Mouse (Mus musculus): ENCODE data around the gene Ap2a1. TPM values are rescaled to one million over a fixed set of nuclear protein-coding genes. Genes with fewer than 3 reads are reported as not detected.

Gene Ap2a1
- polyA plus RNA-seq (2021; fragmentation: Nextera tagmentation): 27.8 and 116 TPM in 2 replicates
- long read RNA-seq, experiment 1, transcript Ap2a1-202 (23 exons, 3,301 nt): minor isoform, 96 of 541 reads
- long read RNA-seq, experiment 1, transcript Ap2a1-203 (24 exons, 3,449 nt): major isoform, 312 of 541 reads
- long read RNA-seq, experiment 1, partial matches to known transcripts: 61 of 541 reads
- long read RNA-seq, experiment 1, other reads (novel, unspliced or antisense): 68 of 541 reads
- long read RNA-seq, experiment 2, transcript Ap2a1-211 (3 exons, 693 nt): major isoform, 12 of 53 reads
- long read RNA-seq, experiment 2, partial matches to known transcripts: 31 of 53 reads
- long read RNA-seq, experiment 2, other reads (novel, unspliced or antisense): 4 of 53 reads

GRCm38 (mm10) chr7:44929204-44930151 lies at the start of gene Ap2a1:
Gene Ap2a1 (minus strand): TSS chr7:44929496.

GRCm38 (mm10) chr7:44974383-44975116 lies 45.3 kb upstream of the Ap2a1 start, which contains the start of gene Cpt1c:
Gene Cpt1c (minus strand): TSS chr7:44974851.

GRCm38 (mm10) chr7:44942904-44943303 lies 13.6 kb upstream of the Ap2a1 start, which contains the start of gene Tsks:
Gene Tsks (plus strand): TSS chr7:44943204.

GRCm38 (mm10) chr7:44895593-44896434 lies 33.5 kb downstream of the Ap2a1 start, which contains the start of gene Fuz:
Gene Fuz (plus strand): TSS chr7:44896079.

GRCm38 (mm10) chr7:44892276-44892921 lies 36.9 kb downstream of the Ap2a1 start, which contains the start of gene Med25:
Gene Med25 (minus strand): TSS chr7:44892712.

GRCm38 (mm10) chr7:44869697-44870528 lies 59.4 kb downstream of the Ap2a1 start, which contains the start of gene Ptov1:
Gene Ptov1 (minus strand): TSS chr7:44869788.

GRCm38 (mm10) chr7:44857042-44857552 lies 72.2 kb downstream of the Ap2a1 start, which contains the start of gene Pnkp:
Gene Pnkp (plus strand): TSS chr7:44857139.

Other genes starting within 250 kb of the Ap2a1 start
- not detected in 2 replicates for gene Izumo2, start 220.8 kb downstream of the Ap2a1 start, polyA plus RNA-seq (2021; fragmentation: Nextera tagmentation)
- 29.4 and 33.2 TPM in 2 replicates for gene Vrk3, start 181.1 kb downstream of the Ap2a1 start, polyA plus RNA-seq (2021; fragmentation: Nextera tagmentation)
- gene Zfp473, start 178.4 kb downstream of the Ap2a1 start, polyA plus RNA-seq (2021; fragmentation: Nextera tagmentation): 0.18 and 0.42 TPM in 2 replicates
- 9.7 and 11.8 TPM in 2 replicates for gene Nup62, start 113.4 kb downstream of the Ap2a1 start, polyA plus RNA-seq (2021; fragmentation: Nextera tagmentation)
- 0.51 and 1.0 TPM in 2 replicates for gene Il4i1, start 113.1 kb downstream of the Ap2a1 start, polyA plus RNA-seq (2021; fragmentation: Nextera tagmentation)
- 0.93 and 2.1 TPM in 2 replicates for gene Atf5, start 112.8 kb downstream of the Ap2a1 start, polyA plus RNA-seq (2021; fragmentation: Nextera tagmentation)
- gene Akt1s1, start 80.5 kb downstream of the Ap2a1 start, polyA plus RNA-seq (2021; fragmentation: Nextera tagmentation): 31.0 and 50.0 TPM in 2 replicates
- 48.7 and 69.5 TPM in 2 replicates for gene Tbc1d17, start 80.4 kb downstream of the Ap2a1 start, polyA plus RNA-seq (2021; fragmentation: Nextera tagmentation)
- 25.1 and 38.7 TPM in 2 replicates for gene Pnkp, start 72.4 kb downstream of the Ap2a1 start, polyA plus RNA-seq (2021; fragmentation: Nextera tagmentation)
- 120 and 523 TPM in 2 replicates for gene Ptov1, start 59.7 kb downstream of the Ap2a1 start, polyA plus RNA-seq (2021; fragmentation: Nextera tagmentation)
- 114 and 117 TPM in 2 replicates for gene Med25, start 36.8 kb downstream of the Ap2a1 start, polyA plus RNA-seq (2021; fragmentation: Nextera tagmentation)
- 11.3 and 12.2 TPM in 2 replicates for gene Fuz, start 33.4 kb downstream of the Ap2a1 start, polyA plus RNA-seq (2021; fragmentation: Nextera tagmentation)
- gene Tsks, start 13.7 kb upstream of the Ap2a1 start, polyA plus RNA-seq (2021; fragmentation: Nextera tagmentation): 0.91 and 0.97 TPM in 2 replicates
- 48.7 and 54.3 TPM in 2 replicates for gene Cpt1c, start 45.4 kb upstream of the Ap2a1 start, polyA plus RNA-seq (2021; fragmentation: Nextera tagmentation)
- gene Prmt1, start 57.1 kb upstream of the Ap2a1 start, polyA plus RNA-seq (2021; fragmentation: Nextera tagmentation): 9.6 and 17.5 TPM in 2 replicates
- 11.6 and 14.6 TPM in 2 replicates for gene Irf3, start 68.2 kb upstream of the Ap2a1 start, polyA plus RNA-seq (2021; fragmentation: Nextera tagmentation)
- gene Bcl2l12, start 69.2 kb upstream of the Ap2a1 start, polyA plus RNA-seq (2021; fragmentation: Nextera tagmentation): 2.0 and 2.6 TPM in 2 replicates
- gene Scaf1, start 86.9 kb upstream of the Ap2a1 start, polyA plus RNA-seq (2021; fragmentation: Nextera tagmentation): 61.4 and 61.9 TPM in 2 replicates
- 5.0 and 5.8 TPM in 2 replicates for gene Rras, start 88.5 kb upstream of the Ap2a1 start, polyA plus RNA-seq (2021; fragmentation: Nextera tagmentation)
- gene Prr12, start 123.4 kb upstream of the Ap2a1 start, polyA plus RNA-seq (2021; fragmentation: Nextera tagmentation): 3.6 and 6.1 TPM in 2 replicates
- gene Nosip, start 132.9 kb upstream of the Ap2a1 start, polyA plus RNA-seq (2021; fragmentation: Nextera tagmentation): 36.5 and 47.8 TPM in 2 replicates
- gene Prrg2, start 133.2 kb upstream of the Ap2a1 start, polyA plus RNA-seq (2021; fragmentation: Nextera tagmentation): 11.7 and 12.1 TPM in 2 replicates
- 9.5 and 14.4 TPM in 2 replicates for gene Rcn3, start 162.7 kb upstream of the Ap2a1 start, polyA plus RNA-seq (2021; fragmentation: Nextera tagmentation)
- gene Fcgrt, start 174.4 kb upstream of the Ap2a1 start, polyA plus RNA-seq (2021; fragmentation: Nextera tagmentation): 26.0 and 28.5 TPM in 2 replicates
- gene Rps11, start 194.9 kb upstream of the Ap2a1 start, polyA plus RNA-seq (2021; fragmentation: Nextera tagmentation): 1,227 and 1,374 TPM in 2 replicates
- 2,046 and 2,172 TPM in 2 replicates for gene Rpl13a, start 199.3 kb upstream of the Ap2a1 start, polyA plus RNA-seq (2021; fragmentation: Nextera tagmentation)
- 0.14 TPM in 1 of 2 replicates, not detected in the other for gene Gm45713, start 206.7 kb upstream of the Ap2a1 start, polyA plus RNA-seq (2021; fragmentation: Nextera tagmentation)
- 0.70 and 0.99 TPM in 2 replicates for gene Flt3l, start 206.9 kb upstream of the Ap2a1 start, polyA plus RNA-seq (2021; fragmentation: Nextera tagmentation)
- gene Pih1d1, start 224.8 kb upstream of the Ap2a1 start, polyA plus RNA-seq (2021; fragmentation: Nextera tagmentation): 37.8 and 48.3 TPM in 2 replicates
- 4.8 TPM in 2 replicates for gene Aldh16a1, start 225.1 kb upstream of the Ap2a1 start, polyA plus RNA-seq (2021; fragmentation: Nextera tagmentation)
- 45.6 and 104 TPM in 2 replicates for gene Slc17a7, start 234.5 kb upstream of the Ap2a1 start, polyA plus RNA-seq (2021; fragmentation: Nextera tagmentation)

Measured in left cerebral cortex, adult 6 months (tissue).